Mouse (Mus musculus): Measurements from ENCODE around the gene Sorbs1.

The Sorbs1 gene

DNA sequence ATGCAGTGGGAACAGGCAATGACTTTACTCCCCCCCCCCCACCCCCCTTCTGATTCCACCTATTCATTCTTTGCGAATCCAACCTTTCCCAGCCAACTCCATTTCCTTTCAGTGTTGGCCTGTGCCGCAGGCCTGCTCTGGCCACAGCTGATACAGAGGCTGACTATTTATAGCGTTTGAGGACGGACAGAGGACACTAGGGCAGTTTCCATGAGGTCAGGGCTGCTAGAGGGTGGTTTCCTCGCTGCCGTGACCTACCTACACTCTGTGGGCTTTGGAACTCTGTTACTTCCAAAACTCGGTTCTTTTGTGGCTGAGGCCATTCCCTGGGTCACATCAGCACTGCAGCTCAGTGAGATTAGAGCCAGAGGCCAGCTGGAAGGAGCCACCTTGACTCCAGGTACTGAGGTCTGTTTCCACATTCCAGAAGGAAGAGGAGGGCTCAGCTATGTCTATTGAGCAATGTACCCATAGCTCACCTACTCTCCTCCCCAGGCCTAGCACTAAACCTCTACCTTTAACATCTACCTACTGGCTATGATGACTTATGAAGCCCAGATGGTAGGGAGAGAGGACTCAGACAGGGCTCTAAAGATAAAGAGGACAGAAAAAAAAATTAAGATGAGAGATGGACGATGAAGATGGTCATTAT is 235.1 kb downstream of the Sorbs1 start:
- Histone ChIP-seq H3K27me3 (ENCODE audit: control insufficient read depth, insufficient read depth, low read length, poor library complexity, severe bottlenecking) (no peaks in the 10 kb centered on the region), H3K36me3 (ENCODE audit: control insufficient read depth, insufficient read depth, low read length, poor library complexity, severe bottlenecking) (no peaks in the 10 kb centered on the region)
- DNase-seq (ENCODE audit: low read depth, low spot score): no peak

DNA sequence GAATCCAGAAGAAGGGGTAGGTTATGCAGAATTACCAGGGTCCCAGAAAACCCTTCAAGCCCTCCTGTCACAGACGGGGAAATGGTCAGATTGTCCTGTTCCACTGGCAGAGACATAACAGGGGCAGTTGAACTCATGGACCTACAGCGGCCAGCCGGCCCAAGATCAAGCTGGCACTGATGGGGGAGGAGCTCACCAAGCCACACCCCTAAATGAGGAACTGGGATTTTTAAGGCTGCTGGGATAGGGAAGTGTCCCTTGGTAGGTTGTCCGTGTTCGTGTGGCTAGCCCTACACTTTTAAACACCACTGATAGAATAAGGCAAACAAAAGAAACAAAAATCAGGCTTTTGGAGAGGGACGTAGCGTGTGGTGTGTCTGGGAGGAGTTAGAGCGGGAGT is 236.1 kb downstream of the Sorbs1 start:
- DNase-seq (ENCODE audit: low read depth, low spot score): no peak
- no peaks in the 10 kb centered on the region for H3K27me3 ChIP-seq (ENCODE audit: control insufficient read depth, insufficient read depth, low read length, poor library complexity, severe bottlenecking)
- H3K36me3 ChIP-seq (ENCODE audit: control insufficient read depth, insufficient read depth, low read length, poor library complexity, severe bottlenecking): no peaks in the 10 kb centered on the region

- no peak for DNase-seq (ENCODE audit: low read depth, low spot score)
- Histone ChIP-seq H3K27me3 (ENCODE audit: control insufficient read depth, insufficient read depth, low read length, poor library complexity, severe bottlenecking) (no peaks in the 10 kb centered on the region), H3K36me3 (ENCODE audit: control insufficient read depth, insufficient read depth, low read length, poor library complexity, severe bottlenecking) (no peaks in the 10 kb centered on the region)
Observed at GRCm38 (mm10) chr19:40275401-40276188, 238.0 kb downstream of the Sorbs1 start.

DNA sequence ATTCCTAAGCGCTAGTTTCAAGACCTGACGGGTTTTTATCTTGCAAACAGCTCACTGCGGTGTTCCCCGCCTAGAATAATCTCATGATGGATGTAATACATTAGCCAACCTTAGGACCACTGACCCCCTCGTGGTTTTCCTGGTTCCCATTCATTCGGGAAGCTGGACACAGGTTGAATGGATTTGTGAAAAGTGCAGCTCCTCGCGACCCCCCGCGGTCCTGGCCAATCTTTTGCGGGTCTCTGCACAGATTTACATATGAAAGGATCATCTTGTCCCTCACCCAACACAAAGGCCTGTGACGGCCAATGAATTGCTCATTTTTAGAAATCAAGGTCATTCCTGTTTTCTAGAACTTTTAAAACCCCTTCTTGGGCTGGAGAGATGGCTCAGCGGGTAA is 240.9 kb downstream of the Sorbs1 start:
- DNase-seq (ENCODE audit: low read depth, low spot score): no peak
- Histone ChIP-seq H3K36me3 (ENCODE audit: control insufficient read depth, insufficient read depth, low read length, poor library complexity, severe bottlenecking) (no peaks in the 10 kb centered on the region), H3K27me3 (ENCODE audit: control insufficient read depth, insufficient read depth, low read length, poor library complexity, severe bottlenecking) (no peaks in the 10 kb centered on the region)

GRCm38 (mm10) chr19:40271308-40271892 is 242.2 kb downstream of the Sorbs1 start, which contains the start of gene Pdlim1:
Pdlim1 (minus strand) TSS chr19:40271842.
- no peaks in the 10 kb centered on the region for H3K36me3 ChIP-seq (ENCODE audit: control insufficient read depth, insufficient read depth, low read length, poor library complexity, severe bottlenecking)
- no peaks in the 10 kb centered on the region for H3K27me3 ChIP-seq (ENCODE audit: control insufficient read depth, insufficient read depth, low read length, poor library complexity, severe bottlenecking)
- DNase-seq (ENCODE audit: low read depth, low spot score): peak; percentile 44

- peak; percentile 56 for DNase-seq (ENCODE audit: low read depth, low spot score)
Observed at GRCm38 (mm10) chr19:40270351-40271307, 242.9 kb downstream of the Sorbs1 start.

GRCm38 (mm10) chr19:40269526-40269925 is 244.1 kb downstream of the Sorbs1 start:
- Histone ChIP-seq H3K27me3 (ENCODE audit: control insufficient read depth, insufficient read depth, low read length, poor library complexity, severe bottlenecking) (no peaks in the 10 kb centered on the region), H3K36me3 (ENCODE audit: control insufficient read depth, insufficient read depth, low read length, poor library complexity, severe bottlenecking) (0 out of 2 replicates have a peak, but pooled peaks cover 2% of the 10 kb centered on the region)
- no peak for DNase-seq (ENCODE audit: low read depth, low spot score)

More at GRCm38 (mm10) chr19:40270351-40271307, 242.9 kb downstream of the Sorbs1 start:
- H3K27me3 ChIP-seq (ENCODE audit: control insufficient read depth, insufficient read depth, low read length, poor library complexity, severe bottlenecking): no peaks in the 10 kb centered on the region
- H3K36me3 ChIP-seq (ENCODE audit: control insufficient read depth, insufficient read depth, low read length, poor library complexity, severe bottlenecking): no peaks in the 10 kb centered on the region

DNA sequence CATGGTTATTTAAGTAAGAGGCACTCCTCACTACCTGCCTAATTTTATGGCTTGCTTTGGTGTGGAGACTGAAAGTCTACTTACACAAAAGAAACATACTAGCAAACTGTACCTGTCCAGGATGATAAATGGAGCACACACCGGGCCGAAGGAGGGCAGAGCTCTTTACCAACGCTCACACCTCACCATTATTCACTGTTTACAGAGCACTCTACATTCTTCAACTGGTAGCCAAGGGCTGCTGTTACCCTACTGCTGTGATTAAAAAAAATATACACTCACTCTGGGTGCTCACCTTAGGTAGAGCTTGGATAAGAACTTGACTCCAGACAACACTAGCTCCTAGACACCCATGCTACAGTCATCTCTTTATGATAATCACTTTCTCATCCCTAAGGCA is 245.1 kb downstream of the Sorbs1 start:
- no peak for DNase-seq (ENCODE audit: low read depth, low spot score)
- Histone ChIP-seq H3K27me3 (ENCODE audit: control insufficient read depth, insufficient read depth, low read length, poor library complexity, severe bottlenecking) (no peaks in the 10 kb centered on the region), H3K36me3 (ENCODE audit: control insufficient read depth, insufficient read depth, low read length, poor library complexity, severe bottlenecking) (0 out of 2 replicates have a peak, but pooled peaks cover 2% of the 10 kb centered on the region)

DNA sequence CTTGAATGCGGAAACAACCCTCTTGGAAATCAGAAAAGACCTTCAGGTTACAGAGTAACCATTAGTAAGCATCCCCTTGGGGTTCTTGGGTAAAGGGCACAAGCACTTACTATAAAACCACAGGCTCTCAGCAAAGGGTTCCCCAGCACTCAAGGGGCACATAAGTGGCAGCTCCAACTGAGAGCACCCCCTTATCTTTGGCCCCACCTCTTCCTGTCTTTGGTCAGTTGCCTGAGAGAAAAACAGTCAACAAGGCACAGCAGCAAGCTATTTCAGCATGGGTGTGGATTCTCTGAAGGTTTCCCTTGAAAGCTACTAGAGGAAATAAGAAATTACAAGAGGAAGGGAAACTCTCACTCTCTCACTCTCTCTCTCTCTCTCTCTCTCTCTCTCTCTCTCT is 246.2 kb downstream of the Sorbs1 start:
- 0 out of 2 replicates have a peak, but pooled peaks cover 2% of the 10 kb centered on the region for H3K36me3 ChIP-seq (ENCODE audit: control insufficient read depth, insufficient read depth, low read length, poor library complexity, severe bottlenecking)
- H3K27me3 ChIP-seq (ENCODE audit: control insufficient read depth, insufficient read depth, low read length, poor library complexity, severe bottlenecking): no peaks in the 10 kb centered on the region
- DNase-seq (ENCODE audit: low read depth, low spot score): peak; percentile 72

DNA sequence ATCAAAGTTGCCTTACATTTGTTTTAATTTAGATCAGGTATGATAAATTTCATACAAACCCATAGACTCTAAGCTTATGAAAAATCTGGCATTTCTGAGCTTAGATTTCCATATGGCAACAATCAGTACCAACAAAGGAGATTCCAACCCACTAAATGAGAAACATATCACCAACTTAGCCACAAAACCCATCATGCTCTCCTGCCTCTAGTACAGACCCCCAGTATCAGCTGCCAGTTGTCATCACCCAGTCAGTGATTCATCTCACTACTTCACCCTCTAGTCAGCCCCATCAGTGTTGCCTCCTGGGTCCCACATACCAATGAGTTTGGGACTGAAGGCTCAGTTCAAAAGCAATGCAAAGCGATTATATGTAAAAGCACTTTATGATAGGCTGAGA is 254.1 kb downstream of the Sorbs1 start:
- no peak for DNase-seq (ENCODE audit: low read depth, low spot score)
- no peaks in the 10 kb centered on the region for H3K36me3 ChIP-seq (ENCODE audit: control insufficient read depth, insufficient read depth, low read length, poor library complexity, severe bottlenecking)

DNA sequence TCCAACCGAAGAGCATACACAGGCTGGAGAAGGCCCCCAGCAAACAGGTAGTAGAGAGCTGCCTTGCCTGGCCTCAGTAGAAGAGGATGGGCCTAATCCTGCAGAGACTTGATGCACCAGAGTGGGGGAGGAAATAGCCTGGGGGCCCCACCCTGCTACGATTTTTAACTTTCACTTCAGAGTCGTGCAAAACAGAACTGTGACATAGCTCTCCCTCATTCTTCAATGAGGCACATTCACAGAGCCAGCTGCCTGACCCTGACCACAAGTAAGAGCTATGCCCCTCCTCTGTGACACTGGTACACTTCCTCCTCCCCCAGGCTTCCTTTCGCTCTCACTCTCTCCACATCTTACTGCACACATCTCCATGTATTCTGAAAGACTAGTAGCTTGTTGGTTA is 256.2 kb downstream of the Sorbs1 start:
- no peaks in the 10 kb centered on the region for H3K27me3 ChIP-seq (ENCODE audit: control insufficient read depth, insufficient read depth, low read length, poor library complexity, severe bottlenecking)
- peak; percentile 63 for DNase-seq (ENCODE audit: low read depth, low spot score)

More for the DNA sequence above, 254.1 kb downstream of the Sorbs1 start:
- H3K27me3 ChIP-seq (ENCODE audit: control insufficient read depth, insufficient read depth, low read length, poor library complexity, severe bottlenecking): no peaks in the 10 kb centered on the region

GRCm38 (mm10) chr19:40256376-40257050 is 257.1 kb downstream of the Sorbs1 start:
- H3K27me3 ChIP-seq (ENCODE audit: control insufficient read depth, insufficient read depth, low read length, poor library complexity, severe bottlenecking): no peaks in the 10 kb centered on the region
- DNase-seq (ENCODE audit: low read depth, low spot score): peak; percentile 11
- H3K36me3 ChIP-seq (ENCODE audit: control insufficient read depth, insufficient read depth, low read length, poor library complexity, severe bottlenecking): no peaks in the 10 kb centered on the region

More for the DNA sequence above, 256.2 kb downstream of the Sorbs1 start:
- no peaks in the 10 kb centered on the region for H3K36me3 ChIP-seq (ENCODE audit: control insufficient read depth, insufficient read depth, low read length, poor library complexity, severe bottlenecking)

- no peaks in the 10 kb centered on the region for H3K27me3 ChIP-seq (ENCODE audit: control insufficient read depth, insufficient read depth, low read length, poor library complexity, severe bottlenecking)
- H3K36me3 ChIP-seq (ENCODE audit: control insufficient read depth, insufficient read depth, low read length, poor library complexity, severe bottlenecking): no peaks in the 10 kb centered on the region
- DNase-seq (ENCODE audit: low read depth, low spot score): no peak
Observed at GRCm38 (mm10) chr19:40255561-40255960, 258.0 kb downstream of the Sorbs1 start.

- Histone ChIP-seq H3K27me3 (ENCODE audit: control insufficient read depth, insufficient read depth, low read length, poor library complexity, severe bottlenecking) (no peaks in the 10 kb centered on the region), H3K36me3 (ENCODE audit: control insufficient read depth, insufficient read depth, low read length, poor library complexity, severe bottlenecking) (no peaks in the 10 kb centered on the region)
- DNase-seq (ENCODE audit: low read depth, low spot score): no peak
Observed at GRCm38 (mm10) chr19:40254741-40255140, 258.8 kb downstream of the Sorbs1 start.

Measured in splenic B cell, adult 2 months (primary cell).